Mouse (Mus musculus) stomach, postnatal 0 days (tissue): ENCODE results near the gene Setdb1.

Source experiments
- CTCF ChIP-seq: IDR thresholded peaks from 2 replicates; pipeline ENCODE4 v1.5.1; 2016; ENCODE audit warnings: antibody characterized with exemption, low read depth, mild to moderate bottlenecking, moderate library complexity
- EP300 ChIP-seq: optimal IDR thresholded peaks from 2 replicates; pipeline ENCODE3; 2016; ENCODE audit warnings: antibody characterized with exemption

GRCm38 (mm10) chr3:95402741-95403140 lies 45.7 kb upstream of the Setdb1 start, which contains the start of gene 4930558C23Rik:
- TF ChIP-seq CTCF = no peak
- no peak for TF ChIP-seq EP300
